ENCODE assay signal across 11 mouse cellular contexts in the genomic region with DNA sequence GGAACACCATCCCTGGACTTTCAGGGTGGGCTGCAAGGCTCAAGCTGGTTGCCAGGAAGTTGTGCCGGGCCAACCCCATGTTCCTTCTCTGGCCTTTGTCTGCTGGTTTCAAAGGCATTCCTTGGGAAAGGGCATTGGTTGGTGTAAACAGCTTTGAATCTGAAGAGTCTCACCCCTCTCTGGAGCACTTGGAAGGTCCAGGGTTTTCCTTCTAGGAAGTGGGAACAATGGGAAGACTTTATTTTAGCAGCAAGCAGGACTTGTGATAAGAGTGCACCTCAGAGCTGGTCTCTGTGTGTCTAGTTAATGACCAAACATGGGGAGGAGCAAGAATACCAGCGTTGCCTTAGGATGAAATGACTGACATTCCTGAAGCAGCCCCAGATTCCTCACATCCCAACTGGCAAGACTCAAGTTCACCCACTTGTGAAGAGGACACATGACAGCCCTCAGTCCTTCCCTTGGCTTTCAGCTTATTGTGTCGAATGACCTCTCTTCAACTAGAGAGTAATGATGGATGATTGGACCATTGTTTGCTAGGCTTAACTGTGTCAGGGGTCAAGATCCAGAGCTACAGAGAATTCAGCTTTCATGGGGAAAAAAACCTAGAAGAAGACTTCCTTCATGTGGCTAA.
DNase-seq lines count a peak whose midpoint lies in the region; ATAC-seq and TF ChIP-seq lines count a peak whose summit lies in the region.
"Had no signal": no experiment of that assay in that cellular context is flagged by ENCODE, and none has a peak within 500 bp of the region (broad histone marks: within the 10 kb centered on the region; RNA-seq: fewer than 3 reads in every experiment).

No protein-coding gene starts in this region.

- H3K4me2 ChIP-seq in forebrain, embryonic 11.5 days (ENCODE audit: low read depth, low read length, severe bottlenecking), result no peak overlapping the region
- H3K4me2 ChIP-seq in neural tube, embryonic 13.5 days, result no peak overlapping the region
- no peak overlapping the region for H3K4me2 ChIP-seq in lung, embryonic 14.5 days

- WGBS in forebrain, embryonic 10.5 days, result 36% methylated on average over 3 of the region's 3 CpGs
- 41% methylated on average over 3 of the region's 3 CpGs for WGBS in forebrain, embryonic 11.5 days
- 12% methylated on average over 3 of the region's 3 CpGs for WGBS in neural tube, embryonic 13.5 days
- WGBS in lung, embryonic 14.5 days, result 19% methylated on average over 3 of the region's 3 CpGs

- H3K9ac ChIP-seq in forebrain, embryonic 11.5 days (ENCODE audit: low read length), result no peak overlapping the region
- H3K9ac ChIP-seq in neural tube, embryonic 13.5 days, result no peak overlapping the region
- H3K9ac ChIP-seq in lung, embryonic 14.5 days, result no peak overlapping the region

- H3K27ac ChIP-seq in forebrain, embryonic 10.5 days, result peak overlapping the region; percentile 65
- no peak overlapping the region for H3K27ac ChIP-seq in forebrain, embryonic 11.5 days (ENCODE audit: low read depth, low read length)
- peak overlapping the region; percentile 38; the same call in 1 of the 2 replicates for H3K27ac ChIP-seq in neural tube, embryonic 13.5 days (replicated peaks)
- H3K27ac ChIP-seq in lung, embryonic 14.5 days (ENCODE audit: low read depth), result peak overlapping the region; percentile 19; the same call in 1 of the 2 replicates

- no peak for DNase-seq in forebrain, embryonic 10.5 days (ENCODE audit: extremely low spot score, low spot score)
- no peak for DNase-seq in forebrain, embryonic 11.5 days (ENCODE audit: low spot score)
- no peak for DNase-seq in neural tube, embryonic 10.5 days (ENCODE audit: extremely low spot score, low spot score)
- peak; percentile 71 for DNase-seq in lung, embryonic 14.5 days
- no peak for DNase-seq in B cell, adult 2 months
- DNase-seq in cerebellum, postnatal 4 days (ENCODE audit: low spot score in 2 of 2), result no peak
- no peak for DNase-seq in thymus, postnatal 14 days
- DNase-seq: cerebellum, adult 9-10 months had no signal

- H3K36me3 ChIP-seq in forebrain, embryonic 10.5 days (replicated peaks), result no peaks in the 10 kb centered on the region
- no peaks in the 10 kb centered on the region for H3K36me3 ChIP-seq in forebrain, embryonic 11.5 days (ENCODE audit: control insufficient read depth, insufficient read depth, low read length)
- no peaks in the 10 kb centered on the region for H3K36me3 ChIP-seq in neural tube, embryonic 13.5 days
- H3K36me3 ChIP-seq in lung, embryonic 14.5 days (ENCODE audit: insufficient read depth), result no peaks in the 10 kb centered on the region

- peaks cover 14% of the 10 kb centered on the region for H3K27me3 ChIP-seq in forebrain, embryonic 10.5 days (ENCODE audit: poor library complexity, severe bottlenecking)
- H3K27me3 ChIP-seq in forebrain, embryonic 11.5 days (ENCODE audit: control insufficient read depth, insufficient read depth, low read length), result no peaks in the 10 kb centered on the region
- no peaks in the 10 kb centered on the region for H3K27me3 ChIP-seq in neural tube, embryonic 13.5 days
- H3K27me3 ChIP-seq in lung, embryonic 14.5 days (ENCODE audit: insufficient read depth, low read length), result no peaks in the 10 kb centered on the region

- no peak for ATAC-seq in forebrain, embryonic 11.5 days (replicated peaks; ENCODE audit: low FRiP score)
- no peak for ATAC-seq in neural tube, embryonic 13.5 days (ENCODE audit: low read depth)
- ATAC-seq in lung, embryonic 14.5 days (ENCODE audit: insufficient read depth), result peak; percentile 45; the same call in 1 of the 2 replicates
- ATAC-seq: activated CD4-positive, CD25-positive, alpha-beta regulatory T cell, adult 4 months; forebrain, embryonic 16.5 days had no signal

- no peaks in the 10 kb centered on the region for H3K9me3 ChIP-seq in forebrain, embryonic 10.5 days
- H3K9me3 ChIP-seq in forebrain, embryonic 11.5 days (ENCODE audit: control insufficient read depth, low read length), result no peaks in the 10 kb centered on the region
- no peaks in the 10 kb centered on the region for H3K9me3 ChIP-seq in neural tube, embryonic 13.5 days
- H3K9me3 ChIP-seq in lung, embryonic 14.5 days (ENCODE audit: low read depth, low read length), result no peaks in the 10 kb centered on the region

- H3K4me3 ChIP-seq in forebrain, embryonic 10.5 days, result no peak overlapping the region
- H3K4me3 ChIP-seq in forebrain, embryonic 11.5 days (ENCODE audit: low read depth, low read length), result no peak overlapping the region
- H3K4me3 ChIP-seq in neural tube, embryonic 13.5 days, result no peak overlapping the region
- no peak overlapping the region for H3K4me3 ChIP-seq in lung, embryonic 14.5 days (ENCODE audit: low read depth, low read length)

- no peak for TF ChIP-seq CTCF in lung, embryonic 14.5 days (IDR thresholded peaks at IDR 0.05; ENCODE audit: low read depth)

- peaks cover 32% of the 10 kb centered on the region for H3K4me1 ChIP-seq in forebrain, embryonic 10.5 days
- H3K4me1 ChIP-seq in forebrain, embryonic 11.5 days (replicated peaks; ENCODE audit: control insufficient read depth, insufficient read depth, low read length), result peaks cover 4% of the 10 kb centered on the region
- H3K4me1 ChIP-seq in neural tube, embryonic 13.5 days (replicated peaks), result peaks cover 24% of the 10 kb centered on the region
- H3K4me1 ChIP-seq in lung, embryonic 14.5 days (ENCODE audit: insufficient read depth), result peaks cover 31% of the 10 kb centered on the region
